Mouse (Mus musculus) embryo, embryonic 11 days (tissue): ENCODE measurements around the gene Hikeshi.

Experiments used
- DNase-seq: peaks from one replicate; pipeline ENCODE4 v3.0.0-alpha.2; 2015

Hikeshi gene

GRCm38 (mm10) chr7:89940571-89941463, at the start of gene Hikeshi:
Gene Hikeshi, minus strand, starts transcription at chr7:89941204.
- DNase-seq = peak; percentile 99

GRCm38 (mm10) chr7:89984421-89984820, 43.4 kb upstream of the Hikeshi start:
- no peak for DNase-seq

GRCm38 (mm10) chr7:89983441-89983840, 42.4 kb upstream of the Hikeshi start:
- DNase-seq = no peak

- DNase-seq = peak; percentile 9
Observed at GRCm38 (mm10) chr7:89981557-89981956, 40.6 kb upstream of the Hikeshi start.

- peak; percentile 96 for DNase-seq
Observed at GRCm38 (mm10) chr7:89980485-89981422, 39.8 kb upstream of the Hikeshi start, which contains the start of gene Eed. Gene Eed, minus strand, starts transcription at chr7:89980983.

GRCm38 (mm10) chr7:89980133-89980484, 39.1 kb upstream of the Hikeshi start:
- DNase-seq = no peak

- DNase-seq = no peak
Observed at GRCm38 (mm10) chr7:89979432-89980130, 38.6 kb upstream of the Hikeshi start.

GRCm38 (mm10) chr7:89976796-89977195, 35.8 kb upstream of the Hikeshi start:
- DNase-seq = no peak

- DNase-seq = no peak
Observed at GRCm38 (mm10) chr7:89975571-89975970, 34.6 kb upstream of the Hikeshi start.

- no peak for DNase-seq
Observed at GRCm38 (mm10) chr7:89967235-89967634, 26.2 kb upstream of the Hikeshi start.

- no peak for DNase-seq
Observed at GRCm38 (mm10) chr7:89966771-89967170, 25.8 kb upstream of the Hikeshi start.

- no peak for DNase-seq
Observed at GRCm38 (mm10) chr7:89963135-89963534, 22.1 kb upstream of the Hikeshi start.

GRCm38 (mm10) chr7:89957300-89957699, 16.3 kb upstream of the Hikeshi start:
- DNase-seq = no peak

- DNase-seq = no peak
Observed at GRCm38 (mm10) chr7:89954261-89954660, 13.3 kb upstream of the Hikeshi start.

GRCm38 (mm10) chr7:89949403-89949802, 8.4 kb upstream of the Hikeshi start:
- no peak for DNase-seq

- DNase-seq = no peak
Observed at GRCm38 (mm10) chr7:89948026-89948425, 7.0 kb upstream of the Hikeshi start.

- no peak for DNase-seq
Observed at GRCm38 (mm10) chr7:89939497-89940353, 1.3 kb downstream of the Hikeshi start.

GRCm38 (mm10) chr7:89923441-89924180, 17.4 kb downstream of the Hikeshi start:
- DNase-seq = no peak

- DNase-seq = no peak
Observed at GRCm38 (mm10) chr7:89917776-89918175, 23.2 kb downstream of the Hikeshi start.

- no peak for DNase-seq
Observed at GRCm38 (mm10) chr7:89916711-89917110, 24.3 kb downstream of the Hikeshi start.
